Mouse (Mus musculus) G1E (cell line): Measurements from ENCODE around the gene Epor.

Source experiments
- CTCF ChIP-seq: IDR thresholded peaks from 2 replicates; pipeline ENCODE4 v1.5.1; 2012; ENCODE audit warnings: low read depth, low read length, inconsistent platforms, mixed read lengths
- GATA1 ChIP-seq: IDR thresholded peaks from 2 replicates; pipeline ENCODE4 v1.6.1; 2012; ENCODE audit warnings: borderline replicate concordance, low read length, inconsistent platforms, mixed read lengths
- POLR2AphosphoS5 ChIP-seq: IDR thresholded peaks from 2 replicates; pipeline ENCODE4 v1.6.1; 2012; ENCODE audit warnings: low read depth, low read length, inconsistent platforms; ENCODE audit not compliant: insufficient replicate concordance
- TAL1 ChIP-seq: conservative IDR thresholded peaks from 2 replicates; pipeline ENCODE4 v1.6.1; 2012; ENCODE audit warnings: low read depth, low read length, inconsistent platforms, mixed read lengths

- TF ChIP-seq CTCF (no peak), TAL1 (no peak), GATA1 (no peak), POLR2AphosphoS5 (no peak)
Observed at GRCm38 (mm10) chr9:21960135-21960534, 3.2 kb downstream of the Epor start.
